Mouse (Mus musculus): ENCODE data around the gene Mpp3. TPM values are rescaled to one million over a fixed set of nuclear protein-coding genes. Genes with fewer than 3 reads are reported as not detected.

Gene Mpp3
- polyA plus RNA-seq, 1 experiment: not detected

DNA sequence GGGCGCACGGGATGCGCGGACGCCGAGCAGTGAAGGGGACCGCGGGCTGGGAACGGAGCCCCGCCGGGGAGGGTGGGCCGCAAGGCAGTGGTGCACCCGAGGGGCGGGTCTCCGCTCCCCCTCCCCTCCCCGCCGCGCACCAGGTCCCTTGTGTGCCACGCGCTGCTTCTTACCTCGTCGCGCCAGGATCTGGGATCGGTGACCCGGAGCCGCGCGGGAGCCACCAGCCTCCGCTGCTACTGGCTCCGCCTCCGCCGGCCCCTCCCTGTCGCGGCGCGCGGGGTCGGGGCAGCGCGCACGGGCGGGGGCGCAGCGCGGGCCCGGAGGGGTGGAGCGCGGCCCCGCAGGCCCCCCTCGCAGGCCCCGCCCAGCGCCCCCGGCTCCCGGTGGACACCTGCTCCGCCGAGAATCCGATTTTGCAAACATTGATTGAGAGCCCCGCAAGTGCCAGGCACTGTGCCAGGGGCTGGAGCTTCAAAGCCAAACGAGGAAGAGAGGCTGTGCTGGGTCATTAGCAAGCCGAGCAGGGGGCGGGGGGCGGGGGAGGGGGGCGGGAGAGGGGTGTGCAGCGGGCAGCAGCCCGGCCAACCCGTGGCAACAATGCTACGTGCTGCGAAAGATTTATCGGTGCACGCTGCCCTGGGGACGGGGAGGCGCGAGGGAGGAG is 1.4 kb downstream of the Mpp3 start:
- peak overlapping the region; percentile 24 for H3K4me3 ChIP-seq (replicated peaks; ENCODE audit: control insufficient read depth, low read depth, low read length)
- 1% methylated on average over 67 of the region's 73 CpGs for WGBS
- TF ChIP-seq POLR2A (IDR thresholded peaks at IDR 0.05; ENCODE audit: borderline replicate concordance, control insufficient read depth, low read depth, low read length): no peak
- TF ChIP-seq CTCF (IDR thresholded peaks at IDR 0.05; ENCODE audit: control insufficient read depth, insufficient read depth, low read length): no peak
- no peaks in the 10 kb centered on the region for H3K4me1 ChIP-seq (ENCODE audit: control insufficient read depth, insufficient read depth, low read length)
- no peak overlapping the region; the same call in 1 of the 2 replicates for H3K27ac ChIP-seq (ENCODE audit: control insufficient read depth, insufficient read depth, low read depth, low read length, poor library complexity)

DNA sequence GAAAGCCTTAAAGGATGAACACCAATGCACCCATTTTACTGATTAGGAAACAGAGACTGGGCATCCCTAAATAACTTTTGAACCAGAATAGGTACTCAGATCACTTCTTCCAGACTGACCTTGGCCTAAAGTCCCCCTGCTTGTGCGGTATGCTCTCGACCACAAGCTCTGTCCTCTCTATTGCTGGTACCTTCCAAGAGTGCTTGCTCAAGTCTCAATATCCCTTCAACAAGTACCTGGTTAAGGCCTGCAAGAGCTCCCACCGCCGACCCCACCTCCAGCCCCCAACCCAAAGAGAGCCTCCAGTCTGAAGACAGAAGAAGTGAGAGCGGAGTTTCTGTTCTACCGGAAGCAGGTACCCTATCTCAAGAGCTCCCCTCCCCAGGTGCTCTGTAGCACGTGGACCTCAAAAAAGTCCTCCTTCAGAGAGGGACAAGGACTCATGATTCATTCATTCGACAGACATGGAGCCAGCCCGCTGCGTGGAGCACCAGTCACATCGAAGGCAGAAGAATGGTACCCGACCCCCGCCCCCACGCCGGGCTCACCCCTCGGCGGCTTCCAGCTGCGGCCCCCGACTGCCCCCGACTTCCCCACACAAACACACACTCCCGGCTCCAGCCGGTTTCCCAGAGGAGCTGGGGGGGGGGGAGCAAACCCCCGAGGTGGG is 2.1 kb downstream of the Mpp3 start:
- H3K27ac ChIP-seq (ENCODE audit: control insufficient read depth, insufficient read depth, low read depth, low read length, poor library complexity): no peak overlapping the region; the same call in 1 of the 2 replicates
- 11% methylated on average over 23 of the region's 23 CpGs for WGBS
- no peak overlapping the region for H3K4me3 ChIP-seq (replicated peaks; ENCODE audit: control insufficient read depth, low read depth, low read length)
- no peaks in the 10 kb centered on the region for H3K4me1 ChIP-seq (ENCODE audit: control insufficient read depth, insufficient read depth, low read length)
- TF ChIP-seq CTCF (IDR thresholded peaks at IDR 0.05; ENCODE audit: control insufficient read depth, insufficient read depth, low read length): no peak
- TF ChIP-seq POLR2A (IDR thresholded peaks at IDR 0.05; ENCODE audit: borderline replicate concordance, control insufficient read depth, low read depth, low read length): no peak

DNA sequence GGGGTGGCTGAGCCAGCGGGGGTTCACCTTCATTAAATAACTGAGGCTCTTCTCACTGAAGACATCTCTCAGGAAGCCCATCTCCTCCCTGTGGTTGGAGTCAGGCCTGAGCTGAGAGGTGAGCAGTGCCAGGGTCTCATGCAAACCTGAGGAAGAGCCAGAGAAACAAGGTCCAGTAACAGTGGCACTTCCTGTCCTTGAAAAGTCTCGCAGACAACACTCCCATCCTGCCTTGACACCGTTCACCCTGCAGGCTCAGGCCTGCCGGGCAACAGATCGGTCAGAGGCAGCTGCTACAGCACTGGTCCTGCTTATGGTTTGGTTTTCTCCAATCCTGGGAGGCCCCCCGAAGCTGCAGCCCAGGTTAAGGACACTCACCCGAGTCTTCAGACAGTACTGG is 2.9 kb downstream of the Mpp3 start:
- 70% methylated on average over 7 of the region's 7 CpGs for WGBS

DNA sequence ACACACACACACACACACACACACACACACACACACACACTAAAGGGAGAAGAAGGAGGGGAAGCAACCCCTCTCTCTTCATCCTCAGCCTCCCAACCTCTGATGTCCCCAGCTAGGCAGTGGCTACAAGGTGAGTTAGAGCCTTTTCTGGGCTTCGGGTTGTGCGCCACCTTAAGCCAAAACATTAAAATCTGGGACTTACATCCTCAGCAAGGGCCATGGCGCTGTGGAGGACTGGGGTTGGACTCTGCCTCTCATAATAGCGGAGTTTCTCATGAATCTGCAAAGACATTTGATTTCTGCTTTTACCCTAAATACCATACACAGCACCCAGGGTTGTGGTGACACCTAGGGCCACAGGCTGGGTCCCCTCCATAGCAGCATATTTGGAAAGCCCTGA is 3.4 kb downstream of the Mpp3 start:
- Histone ChIP-seq H3K4me3 (replicated peaks; ENCODE audit: control insufficient read depth, low read depth, low read length) (no peak overlapping the region), H3K4me1 (ENCODE audit: control insufficient read depth, insufficient read depth, low read length) (no peaks in the 10 kb centered on the region), H3K27ac (ENCODE audit: control insufficient read depth, insufficient read depth, low read depth, low read length, poor library complexity) (no peak overlapping the region)
- TF ChIP-seq CTCF (IDR thresholded peaks at IDR 0.05; ENCODE audit: control insufficient read depth, insufficient read depth, low read length): no peak
- no peak for TF ChIP-seq POLR2A (IDR thresholded peaks at IDR 0.05; ENCODE audit: borderline replicate concordance, control insufficient read depth, low read depth, low read length)
- 81% methylated on average over 4 of the region's 4 CpGs for WGBS

More for the DNA sequence above, 2.9 kb downstream of the Mpp3 start:
- TF ChIP-seq POLR2A (IDR thresholded peaks at IDR 0.05; ENCODE audit: borderline replicate concordance, control insufficient read depth, low read depth, low read length): no peak
- no peak for TF ChIP-seq CTCF (IDR thresholded peaks at IDR 0.05; ENCODE audit: control insufficient read depth, insufficient read depth, low read length)
- Histone ChIP-seq H3K4me1 (ENCODE audit: control insufficient read depth, insufficient read depth, low read length) (no peaks in the 10 kb centered on the region), H3K4me3 (replicated peaks; ENCODE audit: control insufficient read depth, low read depth, low read length) (no peak overlapping the region), H3K27ac (ENCODE audit: control insufficient read depth, insufficient read depth, low read depth, low read length, poor library complexity) (no peak overlapping the region)

DNA sequence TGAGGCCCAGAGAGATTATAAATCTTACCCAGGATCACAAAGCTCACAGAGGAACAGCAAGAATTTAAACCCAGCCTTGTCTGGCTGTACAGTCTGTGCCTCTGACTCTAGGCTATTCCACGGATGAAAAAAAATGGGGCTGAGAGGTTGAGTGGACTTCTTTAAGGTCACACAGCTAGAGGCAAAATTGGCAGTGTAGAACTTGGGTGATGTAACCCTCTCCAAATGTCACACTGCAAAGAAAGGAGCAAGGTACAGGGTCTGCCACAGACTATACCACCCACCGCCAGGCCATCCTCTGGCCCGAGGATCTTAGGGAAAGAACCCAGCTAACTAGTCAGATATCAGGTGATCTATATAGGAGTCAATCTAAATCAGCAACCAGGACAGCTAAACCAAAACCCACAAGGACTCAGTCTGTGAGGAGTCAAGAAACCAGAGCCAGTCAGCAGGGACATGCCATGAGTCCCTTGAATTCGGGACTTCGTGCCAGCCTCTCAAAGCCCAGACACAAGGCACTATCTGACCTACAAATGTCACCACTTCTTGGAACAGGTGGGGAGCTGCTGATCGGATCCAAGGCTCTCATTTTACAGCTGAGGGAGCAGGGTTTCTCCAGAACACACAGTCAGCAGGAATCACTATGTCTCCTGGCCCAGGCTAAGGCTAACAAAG is 4.0 kb downstream of the Mpp3 start:
- no peak for TF ChIP-seq POLR2A (IDR thresholded peaks at IDR 0.05; ENCODE audit: borderline replicate concordance, control insufficient read depth, low read depth, low read length)
- no peak for TF ChIP-seq CTCF (IDR thresholded peaks at IDR 0.05; ENCODE audit: control insufficient read depth, insufficient read depth, low read length)
- WGBS: 75% methylated on average over 6 of the region's 6 CpGs
- no peak overlapping the region for H3K27ac ChIP-seq (ENCODE audit: control insufficient read depth, insufficient read depth, low read depth, low read length, poor library complexity)
- H3K4me3 ChIP-seq (replicated peaks; ENCODE audit: control insufficient read depth, low read depth, low read length): no peak overlapping the region
- no peaks in the 10 kb centered on the region for H3K4me1 ChIP-seq (ENCODE audit: control insufficient read depth, insufficient read depth, low read length)

DNA sequence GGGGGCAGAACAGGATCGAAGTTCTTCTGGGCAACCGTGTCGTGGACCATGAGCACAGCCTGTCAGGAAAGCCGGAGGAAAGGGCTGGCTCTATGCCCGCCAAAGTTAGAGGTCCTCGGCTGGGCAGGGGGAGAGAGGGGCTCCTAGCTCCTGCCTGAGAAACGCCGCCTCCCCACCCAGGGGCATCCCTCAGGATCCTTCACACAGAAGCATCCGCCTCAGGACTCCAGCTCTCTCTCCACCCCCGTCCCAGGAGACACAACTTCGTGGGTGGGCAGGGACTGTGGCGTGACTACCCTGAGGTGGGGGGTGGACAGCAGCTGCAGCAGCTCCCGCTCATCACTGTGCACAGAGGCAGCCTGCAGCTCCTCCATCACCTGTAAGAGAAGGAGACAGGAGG is 4.9 kb downstream of the Mpp3 start:
- WGBS: 86% methylated on average over 13 of the region's 13 CpGs
- no peaks in the 10 kb centered on the region for H3K4me1 ChIP-seq (ENCODE audit: control insufficient read depth, insufficient read depth, low read length)
- H3K4me3 ChIP-seq (replicated peaks; ENCODE audit: control insufficient read depth, low read depth, low read length): no peak overlapping the region
- no peak overlapping the region; the same call in 1 of the 2 replicates for H3K27ac ChIP-seq (ENCODE audit: control insufficient read depth, insufficient read depth, low read depth, low read length, poor library complexity)
- TF ChIP-seq POLR2A (IDR thresholded peaks at IDR 0.05; ENCODE audit: borderline replicate concordance, control insufficient read depth, low read depth, low read length) (peak; percentile 25; the same call in 1 of the 2 replicates), CTCF (IDR thresholded peaks at IDR 0.05; ENCODE audit: control insufficient read depth, insufficient read depth, low read length) (no peak)

DNA sequence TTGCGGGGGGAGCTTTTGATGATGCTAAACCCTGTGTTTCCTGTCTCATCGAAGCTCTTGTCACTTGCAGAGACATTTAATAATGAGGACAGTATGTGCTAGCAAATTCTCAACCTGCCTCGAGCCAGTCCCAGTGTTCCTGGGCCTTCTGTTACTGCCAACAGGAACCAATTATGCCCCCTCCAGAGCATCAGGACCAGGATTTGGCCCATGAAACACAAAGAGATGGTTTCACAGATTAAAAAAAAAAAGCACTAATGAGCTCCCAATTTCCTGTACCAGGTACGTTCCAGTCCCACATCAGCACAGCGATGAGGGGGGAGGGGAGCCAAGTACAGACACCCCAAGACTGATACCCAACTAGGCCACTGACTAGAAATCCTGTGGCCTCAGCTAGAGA is 7.1 kb downstream of the Mpp3 start:
- H3K27ac ChIP-seq (ENCODE audit: control insufficient read depth, insufficient read depth, low read depth, low read length, poor library complexity): no peak overlapping the region
- no peak overlapping the region for H3K4me3 ChIP-seq (replicated peaks; ENCODE audit: control insufficient read depth, low read depth, low read length)
- 70% methylated on average over 5 of the region's 5 CpGs for WGBS
- no peaks in the 10 kb centered on the region for H3K4me1 ChIP-seq (ENCODE audit: control insufficient read depth, insufficient read depth, low read length)
- TF ChIP-seq CTCF (IDR thresholded peaks at IDR 0.05; ENCODE audit: control insufficient read depth, insufficient read depth, low read length) (no peak), POLR2A (IDR thresholded peaks at IDR 0.05; ENCODE audit: borderline replicate concordance, control insufficient read depth, low read depth, low read length) (no peak)

DNA sequence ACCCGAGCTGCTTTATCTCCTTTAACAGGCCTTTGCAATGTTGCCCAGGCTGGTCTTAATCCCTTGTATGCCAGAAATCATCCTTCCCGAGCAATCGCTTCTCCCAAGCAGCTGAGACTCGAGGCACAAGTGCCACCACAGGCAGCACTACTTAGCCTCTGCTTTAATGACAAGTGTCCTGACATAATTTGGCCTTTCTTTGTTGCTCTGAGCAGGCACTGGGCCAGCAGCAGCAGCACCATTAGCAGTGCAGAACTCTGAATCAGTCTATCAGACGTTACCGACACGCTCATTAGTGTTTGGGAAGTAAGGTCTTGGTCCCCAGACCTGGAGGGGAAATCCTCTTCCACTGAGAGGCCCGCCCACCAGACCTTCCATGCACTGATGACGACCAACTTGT is 8.5 kb downstream of the Mpp3 start:
- Histone ChIP-seq H3K4me1 (ENCODE audit: control insufficient read depth, insufficient read depth, low read length) (no peaks in the 10 kb centered on the region), H3K27ac (ENCODE audit: control insufficient read depth, insufficient read depth, low read depth, low read length, poor library complexity) (no peak overlapping the region), H3K4me3 (replicated peaks; ENCODE audit: control insufficient read depth, low read depth, low read length) (no peak overlapping the region)
- WGBS: 69% methylated on average over 9 of the region's 9 CpGs
- TF ChIP-seq POLR2A (IDR thresholded peaks at IDR 0.05; ENCODE audit: borderline replicate concordance, control insufficient read depth, low read depth, low read length): no peak
- TF ChIP-seq CTCF (IDR thresholded peaks at IDR 0.05; ENCODE audit: control insufficient read depth, insufficient read depth, low read length): no peak
